In the genomic region with DNA sequence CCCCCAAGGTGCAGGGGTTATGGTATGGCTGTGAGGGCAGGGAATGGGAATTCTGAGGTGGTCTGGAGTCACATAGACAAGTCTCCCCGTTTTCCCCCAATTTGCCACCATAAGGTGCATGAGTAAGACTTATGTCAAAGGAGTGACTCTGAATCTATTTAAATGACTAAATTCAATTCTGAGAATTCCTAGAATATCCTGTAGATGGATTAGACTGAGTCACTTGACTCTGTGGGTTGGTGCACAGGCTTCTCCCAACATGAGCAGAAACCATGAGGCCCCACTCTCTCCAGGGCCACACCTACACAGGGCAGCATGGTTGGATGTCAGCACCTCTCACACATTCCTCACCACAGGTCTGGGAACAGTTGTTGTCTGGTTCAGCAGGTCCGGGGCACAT, we compare ENCODE assay signal across 25 mouse cellular contexts. TPM values are rescaled to one million over a fixed set of nuclear protein-coding genes. Genes with fewer than 3 reads are reported as not detected.
"Had no signal": no experiment of that assay in that cellular context is flagged by ENCODE, and none has a peak within 500 bp of the region (broad histone marks: within the 10 kb centered on the region; RNA-seq: fewer than 3 reads in every experiment).

No protein-coding gene starts in this region.

- H3K27me3 ChIP-seq: liver, embryonic 13.5 days; midbrain, embryonic 13.5 days had no signal

- H3K4me1 ChIP-seq: liver, embryonic 13.5 days; midbrain, embryonic 13.5 days had no signal

- DNase-seq: kidney, adult 2 months; kidney, postnatal 25 days; liver, embryonic 13.5 days; lung, adult 2 months; lung, postnatal 14 days; lung, postnatal 4 days; right cerebral cortex, postnatal 25 days; thymus, adult 2 months; thymus, postnatal 14 days; thymus, postnatal 4 days had no signal

- H3K9ac ChIP-seq: liver, embryonic 13.5 days; midbrain, embryonic 13.5 days had no signal

- ATAC-seq: intestine, postnatal 0 days; midbrain, embryonic 13.5 days had no signal

- H3K36me3 ChIP-seq: liver, embryonic 13.5 days; midbrain, embryonic 13.5 days had no signal

- H3K27ac ChIP-seq: kidney, postnatal 0 days; liver, embryonic 13.5 days; midbrain, embryonic 13.5 days had no signal

- H3K4me2 ChIP-seq: liver, embryonic 13.5 days; midbrain, embryonic 13.5 days had no signal

- H3K4me3 ChIP-seq: liver, embryonic 13.5 days; midbrain, embryonic 13.5 days had no signal

- H3K9me3 ChIP-seq: liver, embryonic 13.5 days; midbrain, embryonic 13.5 days had no signal

RNA-seq across cellular contexts. Expression of a gene that starts 15.2 kb away (rescaled TPM):
- polyA plus RNA-seq: intestine, postnatal 0 days; kidney, embryonic 14.5 days; kidney, postnatal 0 days; large intestine, adult 2 months; limb, embryonic 11.5 days; liver, adult 2 months; liver, embryonic 13.5 days; liver, embryonic 16.5 days; lung, embryonic 16.5 days; midbrain, embryonic 13.5 days; midbrain, postnatal 0 days; neural tube, embryonic 11.5 days; neural tube, embryonic 14.5 days; small intestine, adult 2 months; spleen, adult 2 months; stomach, embryonic 16.5 days had no signal
